Mouse (Mus musculus) heart, embryonic 12.5 days (tissue): Measurements from ENCODE around the gene Rhbdf2. TPM values are rescaled to one million over a fixed set of nuclear protein-coding genes. Genes with fewer than 3 reads are reported as not detected.

Experiments used
- ATAC-seq: fragments of 200-750 bp; cut with Nextera tagmentation; 2 replicates; pipeline ENCODE4 v1.8.0; 2017; ENCODE audit warnings: moderate TSS enrichment, moderate library complexity; ENCODE audit not compliant: insufficient number of reproducible peaks, low FRiP score
- H3K27ac ChIP-seq: fragments of 300-500 bp; sonication (generic); 2 replicates; pipeline ENCODE4 v1.5.1; 2016; ENCODE audit warnings: mild to moderate bottlenecking, moderate library complexity; ENCODE audit not compliant: poor library complexity, severe bottlenecking
- H3K27me3 ChIP-seq: fragments of 300-500 bp; sonication (generic); replicated peaks from 2 replicates; pipeline ENCODE4 v1.6.1; 2016; ENCODE audit warnings: mild to moderate bottlenecking, moderate library complexity
- H3K36me3 ChIP-seq: fragments of 300-500 bp; sonication (generic); 2 replicates; pipeline ENCODE4 v1.6.1; 2016; ENCODE audit warnings: mild to moderate bottlenecking, moderate library complexity
- H3K4me1 ChIP-seq: fragments of 300-500 bp; sonication (generic); replicated peaks from 2 replicates; pipeline ENCODE4 v1.6.1; 2016; ENCODE audit warnings: mild to moderate bottlenecking
- H3K4me2 ChIP-seq: fragments of 300-500 bp; sonication (generic); 2 replicates; pipeline ENCODE4 v1.6.1; 2016; ENCODE audit warnings: mild to moderate bottlenecking, moderate library complexity
- H3K4me3 ChIP-seq: fragments of 300-500 bp; sonication (generic); 2 replicates; pipeline ENCODE4 v1.5.1; 2016; ENCODE audit warnings: mild to moderate bottlenecking
- H3K9ac ChIP-seq: fragments of 300-500 bp; sonication (generic); 2 replicates; pipeline ENCODE4 v1.6.1; 2016; ENCODE audit warnings: mild to moderate bottlenecking, moderate library complexity
- H3K9me3 ChIP-seq: fragments of 300-500 bp; sonication (generic); replicated peaks from 2 replicates; pipeline ENCODE4 v1.6.1; 2016; ENCODE audit warnings: mild to moderate bottlenecking, moderate library complexity
- WGBS: fragments of 180-500 bp; shearing (Covaris S2); methylation state at CpG from one replicate; pipeline ENCODE4 v1.1.7; 2016; 5-methylcytosine and 5-hydroxymethylcytosine counted together
- polyA plus RNA-seq: library from polyadenylated mRNA; unstranded; fragments of >200 nt; fragmentation: Nextera tagmentation; extraction: Ambion mirVana; gene quantifications from 2 replicates; pipeline ENCODE4 v1.2.1, GENCODE M21; 2016

Rhbdf2 gene
- polyA plus RNA-seq, 1 experiment from 2014 or later, result 8.1 TPM

DNA sequence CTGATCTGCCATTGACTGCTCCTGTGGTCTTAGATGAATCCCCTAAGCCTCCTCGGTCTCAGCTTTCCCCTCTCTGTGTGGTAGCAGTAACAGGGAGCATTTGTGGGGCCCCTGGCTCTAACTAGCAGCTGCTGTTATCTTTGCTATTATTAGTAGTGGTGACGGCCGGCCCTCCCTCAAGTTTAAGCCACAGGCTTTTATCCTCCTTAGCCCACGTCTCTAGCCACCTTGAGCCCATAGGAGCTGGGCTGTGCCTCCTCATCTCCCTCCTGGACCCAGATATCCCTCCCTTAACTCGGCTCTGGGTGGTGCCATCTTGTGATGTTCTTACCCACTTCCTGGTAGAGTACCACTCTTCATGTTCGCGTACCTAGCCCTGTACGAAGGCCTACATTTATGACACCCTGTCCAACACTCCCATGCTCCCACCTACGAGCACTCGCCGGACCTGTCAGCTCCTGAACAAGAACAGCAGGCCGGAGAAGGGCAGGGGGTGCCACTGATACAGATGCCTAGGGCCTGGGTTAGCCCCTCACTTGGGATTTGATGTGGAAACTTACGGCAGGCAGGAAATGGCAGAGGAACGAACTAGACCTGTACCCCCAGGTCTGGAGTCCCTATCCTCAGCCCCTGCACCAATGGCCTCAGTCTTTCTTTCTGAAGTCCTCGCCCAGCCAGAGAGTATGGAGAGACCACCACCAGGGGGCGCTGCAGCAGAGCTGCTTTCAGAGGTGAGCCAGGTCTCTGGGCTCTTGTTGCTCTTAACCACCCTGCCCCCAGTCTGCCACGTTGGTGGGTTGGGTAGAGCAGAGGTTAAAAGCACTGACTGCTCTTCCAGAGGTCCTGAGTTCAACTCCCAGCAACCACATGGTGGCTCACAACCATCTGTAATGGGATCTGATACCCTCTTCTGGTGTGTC, 1.5 kb downstream of the Rhbdf2 start:
- H3K9ac ChIP-seq, result peak overlapping the region; percentile 10; the same call in 1 of the 2 replicates
- peak overlapping the region; percentile 19 for H3K27ac ChIP-seq
- 51% methylated on average over 17 of the region's 17 CpGs for WGBS
- H3K4me2 ChIP-seq, result peak overlapping the region; percentile 90
- H3K27me3 ChIP-seq, result no peaks in the 10 kb centered on the region
- H3K9me3 ChIP-seq, result no peaks in the 10 kb centered on the region
- H3K36me3 ChIP-seq, result no peaks in the 10 kb centered on the region
- H3K4me1 ChIP-seq, result peaks cover 70% of the 10 kb centered on the region
- no peak overlapping the region for H3K4me3 ChIP-seq
- ATAC-seq, result no peak

- WGBS, result 12% methylated on average over 42 of the region's 42 CpGs
- Histone ChIP-seq H3K36me3 (no peaks in the 10 kb centered on the region), H3K9ac (peak overlapping the region; percentile 76), H3K27me3 (no peaks in the 10 kb centered on the region), H3K27ac (peak overlapping the region; percentile 19; the same call in 1 of the 2 replicates), H3K4me1 (peaks cover 71% of the 10 kb centered on the region), H3K9me3 (no peaks in the 10 kb centered on the region), H3K4me3 (peak overlapping the region; percentile 63), H3K4me2 (peak overlapping the region; percentile 90)
- ATAC-seq, result peak; percentile 84
These were observed 2.5 kb downstream of the Rhbdf2 start for GRCm38 (mm10) chr11:116624131-116624832.

DNA sequence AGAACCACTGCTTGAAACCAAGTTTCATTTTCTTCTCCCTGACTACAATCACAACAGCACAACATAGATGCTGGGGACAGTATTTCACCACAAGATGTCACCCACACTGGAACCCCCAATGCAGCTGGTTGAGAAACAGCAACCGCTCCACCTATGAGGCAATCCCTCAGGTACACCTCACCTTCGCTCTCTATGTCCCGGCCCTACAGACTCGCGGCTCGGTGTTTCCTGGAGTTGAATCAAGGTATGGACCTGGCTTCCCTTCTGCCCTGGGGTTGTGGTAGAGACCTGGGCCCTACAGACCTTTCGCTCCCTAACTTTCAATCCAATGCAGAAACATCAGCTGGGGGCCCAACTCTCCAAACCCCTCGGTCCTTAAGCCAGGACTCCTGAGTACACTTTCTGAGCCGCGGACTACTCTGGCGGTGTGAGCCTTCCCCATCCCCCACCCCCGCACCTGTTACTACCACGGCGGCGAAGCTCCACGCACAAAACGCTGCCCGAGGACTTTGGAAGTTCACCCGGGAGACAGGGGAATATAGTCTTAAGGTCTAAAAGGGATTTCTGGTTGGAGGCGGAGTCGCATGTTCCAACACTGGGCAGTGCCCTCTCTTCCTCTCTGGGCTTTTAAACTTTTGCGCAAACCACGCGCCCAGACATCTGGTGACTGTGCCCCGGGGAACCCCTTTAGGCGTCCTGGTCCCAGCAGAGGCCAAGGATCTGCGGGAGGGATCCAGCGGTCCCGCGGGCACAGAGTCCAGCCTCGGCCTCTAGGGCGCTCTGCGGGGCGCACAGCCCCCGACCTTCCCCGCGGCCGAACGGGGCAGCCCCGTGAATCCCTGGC, 3.3 kb downstream of the Rhbdf2 start:
- Histone ChIP-seq H3K27ac (no peak overlapping the region), H3K9me3 (no peaks in the 10 kb centered on the region), H3K4me3 (peak overlapping the region; percentile 63), H3K4me1 (peaks cover 72% of the 10 kb centered on the region), H3K9ac (peak overlapping the region; percentile 76), H3K27me3 (no peaks in the 10 kb centered on the region), H3K4me2 (peak overlapping the region; percentile 90), H3K36me3 (no peaks in the 10 kb centered on the region)
- 7% methylated on average over 40 of the region's 40 CpGs for WGBS
- no peak; the same call in 1 of the 2 replicates for ATAC-seq

DNA sequence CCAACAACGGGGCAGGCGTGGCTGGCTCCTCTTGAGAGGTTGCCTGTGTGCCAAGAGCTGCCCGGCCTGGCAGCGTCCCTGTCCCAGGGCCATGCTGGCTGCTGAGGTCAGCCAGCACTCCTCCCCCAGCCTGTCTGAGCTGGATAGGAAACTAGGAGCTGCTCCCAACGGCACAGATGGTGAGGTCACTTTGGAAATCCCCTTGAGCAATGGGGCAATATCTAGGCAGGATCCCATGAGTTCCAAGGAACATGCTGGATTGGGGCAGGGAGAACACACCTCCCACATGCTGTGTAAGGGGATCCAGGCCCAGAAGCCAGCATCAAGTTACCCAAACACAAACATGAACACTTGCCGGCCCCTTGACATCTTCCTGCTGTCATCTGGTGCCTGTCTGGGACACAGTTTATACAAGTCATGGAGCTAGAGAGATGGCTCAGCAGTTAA, 5.5 kb downstream of the Rhbdf2 start:
- no peak for ATAC-seq

DNA sequence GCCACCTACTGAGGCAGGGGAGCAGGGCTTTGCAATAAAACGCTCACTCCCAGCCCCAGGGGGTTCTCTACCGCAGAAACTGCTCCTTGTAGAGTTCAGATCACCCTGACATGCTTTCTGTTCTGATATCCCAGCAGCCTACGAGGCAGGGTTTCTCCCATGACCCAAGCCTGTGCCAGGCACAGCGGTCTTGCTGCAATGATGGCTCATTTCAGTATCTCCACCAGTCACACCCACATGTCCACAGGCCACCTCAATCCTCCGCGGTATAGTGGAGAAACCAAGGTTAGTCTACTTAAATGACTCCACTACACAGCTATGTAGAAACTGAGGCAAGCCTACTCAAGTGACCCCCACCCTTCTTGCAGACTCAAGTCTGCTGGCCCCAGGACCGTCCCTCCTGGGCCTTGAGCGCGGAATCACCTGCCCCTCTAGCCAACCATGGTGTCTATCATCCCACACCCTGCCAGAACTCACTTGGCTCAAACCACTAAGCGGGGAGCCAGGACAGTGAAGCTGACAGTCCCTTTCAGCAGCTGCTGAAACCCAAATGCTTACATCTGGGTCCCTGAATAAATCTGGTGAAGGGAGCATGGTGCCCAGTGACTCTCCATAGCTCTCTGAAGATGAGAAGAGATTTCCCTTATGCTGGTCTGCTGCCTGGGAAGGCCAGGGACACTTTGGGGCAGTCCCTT, 6.1 kb downstream of the Rhbdf2 start:
- Histone ChIP-seq H3K27me3 (no peaks in the 10 kb centered on the region), H3K9me3 (no peaks in the 10 kb centered on the region), H3K9ac (peak overlapping the region; percentile 7; the same call in 1 of the 2 replicates), H3K4me2 (peak overlapping the region; percentile 46), H3K36me3 (no peaks in the 10 kb centered on the region), H3K27ac (0 out of 2 replicates have a peak overlapping the region, but pooled peaks have one; percentile 12), H3K4me3 (no peak overlapping the region), H3K4me1 (peaks cover 88% of the 10 kb centered on the region)
- WGBS, result 68% methylated on average over 10 of the region's 10 CpGs
- no peak for ATAC-seq

More for the DNA sequence above, 5.5 kb downstream of the Rhbdf2 start:
- no peaks in the 10 kb centered on the region for H3K9me3 ChIP-seq
- peak overlapping the region; percentile 46 for H3K4me2 ChIP-seq
- H3K27me3 ChIP-seq, result no peaks in the 10 kb centered on the region
- H3K4me1 ChIP-seq, result peaks cover 83% of the 10 kb centered on the region
- no peak overlapping the region for H3K9ac ChIP-seq
- no peaks in the 10 kb centered on the region for H3K36me3 ChIP-seq
- 0 out of 2 replicates have a peak overlapping the region, but pooled peaks have one; percentile 12 for H3K27ac ChIP-seq
- H3K4me3 ChIP-seq, result no peak overlapping the region
- 34% methylated on average over 6 of the region's 6 CpGs for WGBS

GRCm38 (mm10) chr11:116620073-116620472, 6.7 kb downstream of the Rhbdf2 start:
- Histone ChIP-seq H3K36me3 (no peaks in the 10 kb centered on the region), H3K4me3 (no peak overlapping the region), H3K9ac (peak overlapping the region; percentile 7; the same call in 1 of the 2 replicates), H3K4me2 (peak overlapping the region; percentile 46), H3K4me1 (peaks cover 88% of the 10 kb centered on the region), H3K27ac (no peak overlapping the region), H3K9me3 (no peaks in the 10 kb centered on the region), H3K27me3 (no peaks in the 10 kb centered on the region)
- no peak for ATAC-seq
- 22% methylated on average over 9 of the region's 9 CpGs for WGBS

DNA sequence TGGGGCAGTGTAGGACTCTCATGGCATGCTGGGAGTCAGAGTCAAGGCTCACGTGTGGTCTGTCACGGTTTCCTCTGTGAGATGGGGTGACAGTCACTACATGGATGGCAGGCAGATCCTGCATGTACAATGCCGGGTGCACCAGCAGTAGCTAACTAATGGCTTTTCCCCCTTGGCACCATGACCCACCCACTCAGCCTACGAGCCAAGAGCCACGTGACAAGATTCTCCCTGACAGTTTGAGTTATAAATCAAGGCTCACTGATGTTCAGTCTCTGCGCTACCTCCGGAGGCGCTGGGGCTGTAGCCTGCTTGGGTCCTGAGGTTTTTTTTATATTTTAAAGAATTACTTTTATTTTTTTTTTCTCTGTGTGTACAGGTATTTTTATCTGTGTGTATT, 7.3 kb downstream of the Rhbdf2 start:
- Histone ChIP-seq H3K9me3 (no peaks in the 10 kb centered on the region), H3K27ac (no peak overlapping the region), H3K4me3 (no peak overlapping the region), H3K27me3 (no peaks in the 10 kb centered on the region), H3K4me2 (peak overlapping the region; percentile 46; the same call in 1 of the 2 replicates), H3K36me3 (no peaks in the 10 kb centered on the region), H3K9ac (no peak overlapping the region), H3K4me1 (peaks cover 88% of the 10 kb centered on the region)
- WGBS, result 83% methylated on average over 8 of the region's 8 CpGs
- ATAC-seq, result no peak

DNA sequence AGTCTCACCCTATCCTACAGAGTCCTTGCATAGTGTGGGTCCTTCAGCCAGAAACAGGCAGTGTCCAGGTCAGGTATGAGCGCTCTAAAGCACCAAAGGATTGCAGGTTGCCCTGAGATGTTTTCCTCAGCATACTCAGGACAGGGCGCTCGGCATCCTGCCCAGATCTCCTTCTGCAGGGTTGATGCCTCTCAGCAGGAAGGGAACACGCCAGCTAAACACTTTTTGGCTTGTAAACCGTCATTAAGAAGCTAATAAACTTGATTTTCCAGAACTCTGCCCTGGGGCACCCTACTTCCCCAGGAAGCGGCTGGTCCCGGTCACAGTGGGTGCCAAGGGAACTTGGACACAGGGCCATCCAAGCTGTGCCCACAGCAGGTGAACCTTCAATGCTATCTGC, 7.7 kb downstream of the Rhbdf2 start:
- Histone ChIP-seq H3K4me2 (no peak overlapping the region), H3K4me1 (peaks cover 88% of the 10 kb centered on the region), H3K36me3 (no peaks in the 10 kb centered on the region), H3K27ac (no peak overlapping the region), H3K9ac (no peak overlapping the region), H3K9me3 (no peaks in the 10 kb centered on the region), H3K27me3 (no peaks in the 10 kb centered on the region), H3K4me3 (no peak overlapping the region)
- ATAC-seq, result no peak
- WGBS, result 86% methylated on average over 7 of the region's 7 CpGs

- ATAC-seq, result no peak
- Histone ChIP-seq H3K9me3 (no peaks in the 10 kb centered on the region), H3K36me3 (no peaks in the 10 kb centered on the region), H3K9ac (no peak overlapping the region), H3K27me3 (no peaks in the 10 kb centered on the region), H3K27ac (no peak overlapping the region), H3K4me1 (peaks cover 90% of the 10 kb centered on the region), H3K4me3 (no peak overlapping the region), H3K4me2 (no peak overlapping the region)
- 82% methylated on average over 7 of the region's 7 CpGs for WGBS
These were observed 8.2 kb downstream of the Rhbdf2 start for GRCm38 (mm10) chr11:116618666-116619065.

DNA sequence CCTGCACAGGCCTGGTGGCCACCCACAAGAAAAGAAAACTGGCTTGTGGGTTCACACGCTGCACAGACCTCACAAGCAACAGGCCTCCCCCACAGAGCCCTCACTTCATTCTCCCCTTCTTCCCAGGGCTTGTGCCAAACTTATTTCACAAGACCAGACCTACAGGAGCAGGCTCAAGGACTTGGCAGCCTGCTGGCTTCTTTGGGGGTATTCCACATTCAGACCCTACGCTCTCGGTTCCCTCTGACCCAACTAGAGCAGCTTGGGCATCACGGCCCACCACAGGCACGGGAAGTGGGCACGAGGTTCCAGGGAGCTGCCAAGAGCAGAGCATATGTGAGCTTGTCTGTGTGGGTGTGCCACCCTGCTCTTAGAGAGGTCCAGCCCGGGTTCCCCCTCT, 9.2 kb downstream of the Rhbdf2 start:
- H3K4me3 ChIP-seq, result no peak overlapping the region
- WGBS, result 93% methylated on average over 7 of the region's 7 CpGs
- ATAC-seq, result no peak

More for the DNA sequence above, 9.2 kb downstream of the Rhbdf2 start:
- Histone ChIP-seq H3K9ac (no peak overlapping the region), H3K9me3 (no peaks in the 10 kb centered on the region), H3K27me3 (no peaks in the 10 kb centered on the region), H3K36me3 (no peaks in the 10 kb centered on the region), H3K4me2 (no peak overlapping the region), H3K27ac (no peak overlapping the region), H3K4me1 (peaks cover 80% of the 10 kb centered on the region)
